Mouse (Mus musculus): Measurements from ENCODE around the gene Oxld1. TPM values are rescaled to one million over a fixed set of nuclear protein-coding genes. Genes with fewer than 3 reads are reported as not detected.

The Oxld1 gene
- polyA plus RNA-seq, 1 experiment from 2014 or later: 10.6 TPM

DNA sequence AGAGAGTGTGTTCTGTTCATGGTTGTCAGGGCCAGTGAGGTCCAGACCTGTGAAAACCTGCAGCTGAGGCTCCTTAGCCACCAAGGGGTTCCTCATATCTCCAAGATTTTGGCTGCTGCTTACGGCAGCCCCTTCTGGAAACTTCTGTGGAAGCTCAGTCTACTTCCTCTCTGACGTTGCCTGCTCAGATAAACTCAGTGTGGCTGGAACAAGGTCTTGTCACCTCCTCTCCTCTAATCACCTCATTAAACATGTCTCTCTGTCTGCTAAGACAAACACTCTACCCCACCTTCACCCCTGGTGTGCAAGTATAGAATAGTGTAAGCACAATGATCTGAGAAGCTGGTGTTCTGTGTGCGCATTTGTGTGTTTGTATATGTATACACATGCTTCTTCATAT is 12.4 kb downstream of the Oxld1 start:
- H3K4me1 ChIP-seq (replicated peaks): no peaks in the 10 kb centered on the region
- no peak overlapping the region for H3K4me3 ChIP-seq (replicated peaks)
- no peak overlapping the region for H3K27ac ChIP-seq
- no peaks in the 10 kb centered on the region for H3K9me3 ChIP-seq
- no peaks in the 10 kb centered on the region for H3K27me3 ChIP-seq
- 0 out of 2 replicates have a peak overlapping the region, but pooled peaks have one; percentile 4 for H3K9ac ChIP-seq (replicated peaks)
- no peak overlapping the region for H3K4me2 ChIP-seq (replicated peaks)
- WGBS: 92% methylated on average over 3 of the region's 3 CpGs
- ATAC-seq: no peak
- H3K36me3 ChIP-seq: no peaks in the 10 kb centered on the region

DNA sequence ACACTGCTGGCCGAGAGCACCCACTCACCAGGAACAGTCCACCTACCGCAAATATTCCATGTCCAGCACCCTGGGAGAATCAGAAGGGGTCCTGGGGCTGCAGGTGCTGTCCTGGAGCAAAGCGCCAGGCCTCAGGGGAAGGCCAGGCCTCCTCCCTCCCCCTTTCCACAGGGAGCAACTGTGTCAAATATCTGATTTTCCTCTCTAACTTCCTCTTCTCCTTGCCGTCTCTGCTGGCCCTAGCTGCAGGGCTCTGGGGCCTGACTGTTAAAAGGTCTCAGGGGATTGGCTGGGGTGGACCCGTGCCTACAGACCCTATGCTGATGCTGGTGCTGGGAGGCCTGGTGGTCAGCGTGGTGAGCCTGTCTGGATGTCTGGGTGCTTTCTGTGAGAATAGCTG is 13.8 kb downstream of the Oxld1 start:
- Histone ChIP-seq H3K9ac (replicated peaks) (no peak overlapping the region), H3K4me2 (replicated peaks) (no peak overlapping the region), H3K27ac (no peak overlapping the region), H3K4me1 (replicated peaks) (no peaks in the 10 kb centered on the region), H3K4me3 (replicated peaks) (no peak overlapping the region), H3K36me3 (no peaks in the 10 kb centered on the region), H3K9me3 (no peaks in the 10 kb centered on the region), H3K27me3 (no peaks in the 10 kb centered on the region)
- WGBS: 69% methylated on average over 6 of the region's 6 CpGs
- no peak for ATAC-seq

DNA sequence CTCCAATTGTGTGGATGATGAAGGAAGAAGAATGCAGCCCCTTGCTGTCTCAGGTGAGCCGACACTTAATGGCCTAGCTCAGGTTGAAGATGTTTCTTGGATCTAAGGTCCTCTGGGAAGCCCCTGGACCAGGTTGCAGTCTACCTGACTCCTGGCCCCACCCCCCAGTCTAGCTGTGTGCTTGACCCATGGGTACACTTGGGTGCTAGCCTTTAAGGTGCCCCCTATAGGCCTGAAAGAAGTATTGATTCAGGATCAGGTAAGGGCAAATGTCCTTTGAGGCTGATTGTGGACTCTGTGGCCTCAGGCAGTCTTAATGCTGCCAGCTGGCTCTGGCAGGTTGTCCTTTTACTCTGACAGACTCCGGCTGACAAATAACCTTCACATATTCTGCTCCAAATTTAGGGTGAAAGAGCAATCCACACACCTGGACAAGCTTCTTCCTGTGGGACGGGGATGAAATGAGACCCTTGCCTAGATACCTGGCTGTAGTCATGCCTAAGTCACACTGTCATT is 15.0 kb downstream of the Oxld1 start:
- Histone ChIP-seq H3K27ac (no peak overlapping the region), H3K9me3 (no peaks in the 10 kb centered on the region), H3K4me3 (replicated peaks) (no peak overlapping the region), H3K9ac (replicated peaks) (no peak overlapping the region), H3K27me3 (no peaks in the 10 kb centered on the region), H3K4me2 (replicated peaks) (no peak overlapping the region), H3K36me3 (no peaks in the 10 kb centered on the region), H3K4me1 (replicated peaks) (no peaks in the 10 kb centered on the region)
- ATAC-seq: no peak
- 86% methylated on average over 3 of the region's 3 CpGs for WGBS

DNA sequence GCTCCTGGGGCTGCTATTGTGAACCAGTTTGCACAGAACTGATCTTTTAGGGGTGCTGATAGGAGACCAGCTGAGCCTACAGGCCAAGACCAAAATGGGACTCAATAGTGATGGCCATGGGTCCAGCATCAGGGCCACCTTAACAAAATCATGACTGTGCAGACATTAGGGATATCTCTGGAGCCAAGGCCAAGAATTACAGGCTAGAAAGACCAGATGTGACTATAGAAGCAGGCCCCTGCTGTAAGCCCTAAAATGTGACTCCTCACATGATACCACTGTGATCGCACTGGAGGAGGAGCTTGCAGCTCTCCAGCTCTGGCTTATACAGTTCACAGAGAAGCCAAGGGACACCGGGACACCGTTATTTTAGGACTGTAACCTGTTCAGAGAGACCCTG is 15.5 kb downstream of the Oxld1 start, which contains the start of gene Tspan10:
Gene Tspan10, plus strand, starts transcription at position 301 of the 400 bp plus-strand sequence.
- Histone ChIP-seq H3K4me1 (replicated peaks) (no peaks in the 10 kb centered on the region), H3K36me3 (no peaks in the 10 kb centered on the region), H3K9ac (replicated peaks) (no peak within 1 kb of the TSS), H3K9me3 (no peaks in the 10 kb centered on the region), H3K4me2 (replicated peaks) (no peak within 1 kb of the TSS), H3K27ac (no peak within 1 kb of the TSS), H3K27me3 (no peaks in the 10 kb centered on the region), H3K4me3 (replicated peaks) (no peak within 1 kb of the TSS)
- ATAC-seq: no peak
- 90% methylated on average over 3 of the region's 3 CpGs for WGBS

DNA sequence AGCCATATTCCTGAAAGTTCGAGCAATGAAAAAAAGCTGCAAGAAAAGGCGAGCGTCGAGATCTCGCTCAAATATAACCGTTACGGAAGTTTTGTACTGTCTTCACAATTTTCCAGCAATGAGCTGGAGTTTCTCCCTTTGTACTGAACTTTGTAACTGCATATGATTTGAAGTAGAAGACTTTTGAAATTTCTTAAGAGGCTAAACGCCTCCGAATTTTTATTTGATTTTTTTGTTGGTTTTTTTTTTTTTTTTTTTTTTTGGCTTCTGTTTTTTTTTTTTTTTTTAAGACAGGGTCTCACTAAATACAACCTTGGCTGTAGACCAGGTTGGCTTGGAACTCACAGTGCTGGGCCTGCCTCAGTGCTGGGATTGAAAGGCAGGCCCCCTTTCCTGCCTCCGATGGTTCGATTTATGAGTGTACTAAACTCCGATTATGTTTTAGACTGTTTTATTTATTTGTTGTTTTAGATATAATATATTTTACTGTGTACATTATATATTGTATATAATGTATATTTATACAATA is 19.9 kb downstream of the Oxld1 start:
- H3K4me2 ChIP-seq (replicated peaks): peak overlapping the region; percentile 80
- peak overlapping the region; percentile 96 for H3K4me3 ChIP-seq (replicated peaks)
- peaks cover 20% of the 10 kb centered on the region for H3K36me3 ChIP-seq
- no peaks in the 10 kb centered on the region for H3K27me3 ChIP-seq
- no peak for ATAC-seq
- WGBS: 30% methylated on average over 12 of the region's 12 CpGs
- no peaks in the 10 kb centered on the region for H3K9me3 ChIP-seq
- peak overlapping the region; percentile 99 for H3K9ac ChIP-seq (replicated peaks)
- H3K27ac ChIP-seq: peak overlapping the region; percentile 85; the same call in 1 of the 2 replicates
- peaks cover 13% of the 10 kb centered on the region for H3K4me1 ChIP-seq (replicated peaks)

DNA sequence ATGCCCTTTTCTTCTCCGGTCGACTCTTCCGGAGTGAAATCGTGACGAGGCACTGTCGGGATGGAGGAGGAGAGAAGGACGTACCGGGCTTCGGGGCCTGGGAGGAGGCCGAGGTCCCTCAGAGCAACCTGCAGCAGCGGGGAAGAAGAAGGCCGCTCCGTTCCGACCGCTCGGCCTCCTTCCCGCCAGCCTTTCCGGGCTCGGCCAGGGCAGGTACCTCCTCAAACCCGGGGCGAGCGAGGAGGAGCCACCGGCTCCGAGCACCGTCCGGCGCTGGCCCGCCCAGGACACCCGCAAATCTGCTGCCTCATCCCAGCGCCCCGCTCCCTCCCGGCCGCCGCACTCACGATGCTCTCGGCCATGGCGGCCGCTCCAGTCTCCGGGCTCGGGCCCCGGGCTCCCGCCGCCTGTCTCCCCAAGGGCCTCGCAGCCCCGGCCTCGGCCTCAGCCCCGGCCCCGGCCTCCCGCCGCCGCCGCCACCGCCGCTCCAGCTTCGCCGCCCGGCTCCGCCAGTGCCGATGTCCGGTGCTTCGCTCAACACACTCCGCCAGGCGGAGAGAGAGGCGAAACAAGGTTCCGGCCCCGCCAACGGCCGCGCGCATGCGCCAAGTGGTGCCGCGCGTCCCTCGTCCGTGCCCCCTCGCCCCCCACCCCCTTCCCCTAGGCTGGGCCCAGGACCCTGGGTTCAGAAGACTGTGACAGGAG is 20.6 kb downstream of the Oxld1 start, which contains the start of gene Nploc4:
Gene Nploc4, minus strand, starts transcription at position 557 of the 705 bp plus-strand sequence.
- Histone ChIP-seq H3K4me1 (replicated peaks) (peaks cover 13% of the 10 kb centered on the region), H3K36me3 (peaks cover 26% of the 10 kb centered on the region), H3K27me3 (no peaks in the 10 kb centered on the region), H3K4me3 (replicated peaks) (peak within 1 kb of the TSS; percentile 96), H3K4me2 (replicated peaks) (peak within 1 kb of the TSS; percentile 80), H3K27ac (peak within 1 kb of the TSS; percentile 85), H3K9me3 (no peaks in the 10 kb centered on the region), H3K9ac (replicated peaks) (peak within 1 kb of the TSS; percentile 99)
- peak; percentile 88 for ATAC-seq
- under 1% methylated on average over 71 of the region's 77 CpGs for WGBS

DNA sequence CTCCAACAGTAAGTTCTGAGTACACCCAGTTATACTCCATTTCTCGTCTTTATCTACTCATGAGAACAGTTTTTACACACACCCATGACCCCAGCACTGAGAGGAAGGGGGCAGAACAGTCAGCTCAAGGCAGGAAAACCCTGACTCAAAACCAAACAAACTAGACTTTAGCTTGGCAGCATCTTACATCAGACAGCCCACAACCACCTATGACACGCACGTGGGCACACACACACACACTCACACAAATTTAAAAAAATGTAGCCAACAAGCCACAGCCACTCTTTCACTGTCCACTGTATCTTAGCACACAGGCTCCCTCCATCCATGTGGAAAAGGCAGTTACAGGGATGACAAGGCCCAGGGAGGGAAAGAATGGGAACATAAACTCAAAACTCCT is 31.1 kb downstream of the Oxld1 start:
- 91% methylated on average over 3 of the region's 3 CpGs for WGBS
- H3K27me3 ChIP-seq: no peaks in the 10 kb centered on the region
- H3K36me3 ChIP-seq: peaks cover 77% of the 10 kb centered on the region
- no peak overlapping the region for H3K27ac ChIP-seq
- H3K4me3 ChIP-seq (replicated peaks): no peak overlapping the region
- H3K9me3 ChIP-seq: no peaks in the 10 kb centered on the region
- no peak overlapping the region for H3K4me2 ChIP-seq (replicated peaks)
- no peak for ATAC-seq
- H3K4me1 ChIP-seq (replicated peaks): no peaks in the 10 kb centered on the region
- H3K9ac ChIP-seq (replicated peaks): no peak overlapping the region

DNA sequence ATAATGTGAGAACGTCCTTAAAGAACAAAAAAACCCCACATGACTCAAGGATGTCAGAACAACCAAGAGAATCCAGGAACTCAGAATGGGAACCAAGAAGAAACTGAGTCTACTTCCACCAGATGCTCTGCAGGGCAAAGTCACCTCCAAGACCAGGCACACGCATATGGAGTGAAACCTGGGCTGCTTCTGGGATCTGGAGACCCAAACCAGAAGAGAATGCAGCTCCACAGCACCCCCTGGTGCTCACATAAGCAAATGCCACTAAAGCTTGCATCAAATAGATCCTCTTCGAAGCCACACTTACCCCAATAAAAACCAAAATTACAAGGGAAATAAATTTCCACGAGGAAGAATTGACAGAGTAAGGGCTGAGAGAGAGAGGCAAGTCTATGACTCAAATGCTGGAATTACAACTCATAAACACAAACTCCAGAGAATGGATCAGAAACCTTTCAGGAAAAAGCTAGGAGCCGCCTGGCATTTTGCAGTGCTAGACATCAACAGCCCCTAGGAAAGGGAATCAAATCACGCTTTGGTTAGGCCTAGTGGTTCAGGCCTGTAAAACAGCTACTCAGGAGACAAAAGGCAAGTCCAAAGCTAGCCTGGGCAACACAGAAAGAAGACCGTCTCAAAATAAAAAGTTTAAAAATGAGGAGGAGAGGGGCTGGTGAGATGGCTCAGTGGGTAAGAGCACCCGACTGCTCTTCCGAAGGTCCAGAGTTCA is 34.1 kb downstream of the Oxld1 start:
- Histone ChIP-seq H3K9me3 (no peaks in the 10 kb centered on the region), H3K36me3 (peaks cover 82% of the 10 kb centered on the region), H3K4me3 (replicated peaks) (no peak overlapping the region), H3K4me1 (replicated peaks) (no peaks in the 10 kb centered on the region), H3K27me3 (no peaks in the 10 kb centered on the region), H3K9ac (replicated peaks) (no peak overlapping the region), H3K4me2 (replicated peaks) (no peak overlapping the region), H3K27ac (no peak overlapping the region)
- 76% methylated on average over 9 of the region's 9 CpGs for WGBS
- no peak for ATAC-seq

DNA sequence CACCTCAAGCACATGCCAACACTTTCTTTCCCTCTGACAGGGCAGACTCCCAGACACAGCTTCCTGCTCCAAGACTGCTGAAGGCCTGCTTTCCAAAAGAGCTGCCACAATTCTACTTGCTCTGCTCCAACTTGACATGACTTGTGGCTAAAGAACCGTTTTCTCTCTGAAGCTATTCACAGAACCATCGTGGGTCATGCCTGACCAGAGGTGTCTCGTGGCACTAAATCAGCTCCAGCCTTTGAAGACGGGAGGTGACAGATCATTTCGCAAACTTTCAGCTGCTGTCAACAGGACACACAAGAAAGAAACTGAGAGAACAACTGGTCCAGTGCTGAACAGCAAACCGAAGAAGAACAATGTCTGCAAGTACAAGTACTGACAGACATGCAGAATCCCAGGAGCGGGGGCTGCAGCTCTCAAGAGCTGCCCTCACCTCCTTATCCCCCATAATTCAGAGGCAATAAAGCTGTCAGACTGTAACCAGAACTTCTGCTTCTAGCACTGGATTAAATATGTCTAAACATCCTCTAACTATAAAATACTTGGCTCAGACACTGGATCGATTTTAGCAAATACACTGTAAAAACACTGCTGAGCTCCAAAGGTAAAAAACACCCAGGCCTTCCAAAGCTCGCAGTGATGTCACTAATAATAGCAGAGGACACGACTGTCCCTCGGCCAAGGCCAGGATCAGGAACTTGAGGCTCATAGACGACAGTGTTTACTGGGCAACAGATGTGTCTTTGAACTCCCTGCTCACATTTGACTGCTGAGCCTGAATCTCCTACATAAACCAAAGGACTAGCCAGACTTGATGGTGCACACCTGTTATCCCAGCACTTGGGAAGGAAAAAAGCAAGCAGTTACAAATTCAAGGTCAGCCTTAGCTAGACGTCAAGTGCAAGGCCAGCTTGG is 35.0 kb downstream of the Oxld1 start:
- no peak overlapping the region for H3K4me2 ChIP-seq (replicated peaks)
- no peaks in the 10 kb centered on the region for H3K9me3 ChIP-seq
- H3K27ac ChIP-seq: no peak overlapping the region
- no peak overlapping the region for H3K9ac ChIP-seq (replicated peaks)
- no peaks in the 10 kb centered on the region for H3K27me3 ChIP-seq
- no peaks in the 10 kb centered on the region for H3K4me1 ChIP-seq (replicated peaks)
- peaks cover 84% of the 10 kb centered on the region for H3K36me3 ChIP-seq
- ATAC-seq: no peak
- 94% methylated on average over 13 of the region's 13 CpGs for WGBS
- H3K4me3 ChIP-seq (replicated peaks): no peak overlapping the region

DNA sequence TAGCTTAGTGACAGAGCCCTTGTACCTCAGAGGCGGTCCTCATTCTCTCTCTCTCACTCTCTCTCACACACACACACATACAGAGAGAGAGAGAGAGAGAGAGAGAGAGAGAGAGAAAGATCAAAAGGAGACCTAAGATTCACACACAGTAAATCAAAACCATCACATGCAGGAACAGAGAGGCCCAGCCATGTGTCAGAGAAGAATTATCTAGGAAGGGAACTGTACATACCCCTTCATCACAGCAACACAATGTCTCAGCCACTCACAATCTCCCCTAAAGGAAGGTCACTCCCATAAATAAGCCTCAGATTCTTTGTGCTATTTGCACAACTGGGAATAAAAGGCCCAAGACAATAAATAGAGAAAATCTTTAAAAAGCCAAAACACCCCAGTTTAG is 39.3 kb downstream of the Oxld1 start:
- peaks cover 88% of the 10 kb centered on the region for H3K36me3 ChIP-seq
- WGBS: 90% methylated on average over 1 of the region's 1 CpGs

DNA sequence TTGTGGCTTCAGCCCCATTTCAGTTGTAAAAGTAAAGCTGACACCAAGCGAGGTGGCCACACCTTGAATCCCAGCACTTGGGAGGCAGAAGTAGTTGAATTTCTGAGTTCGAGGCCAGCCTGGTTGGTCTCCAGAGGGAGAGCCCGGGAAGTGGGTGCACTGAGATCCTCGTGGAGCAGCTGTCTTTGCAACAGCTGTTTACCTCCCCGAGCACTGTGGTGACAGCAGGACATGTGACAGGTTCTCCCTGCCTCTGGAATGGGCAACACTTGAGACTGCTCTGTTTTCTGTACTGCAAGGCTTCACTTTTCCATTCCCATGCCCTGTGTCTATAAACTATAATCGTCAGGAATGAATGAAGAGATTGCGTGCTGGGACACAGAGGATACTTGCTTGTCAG is 40.0 kb downstream of the Oxld1 start:
- H3K4me1 ChIP-seq (replicated peaks): no peaks in the 10 kb centered on the region
- H3K27ac ChIP-seq: no peak overlapping the region
- WGBS: 89% methylated on average over 7 of the region's 7 CpGs
- no peak overlapping the region for H3K4me2 ChIP-seq (replicated peaks)
- H3K9ac ChIP-seq (replicated peaks): no peak overlapping the region
- no peak for ATAC-seq
- H3K27me3 ChIP-seq: no peaks in the 10 kb centered on the region
- no peak overlapping the region for H3K4me3 ChIP-seq (replicated peaks)
- H3K9me3 ChIP-seq: no peaks in the 10 kb centered on the region
- peaks cover 88% of the 10 kb centered on the region for H3K36me3 ChIP-seq

More for the DNA sequence above, 39.3 kb downstream of the Oxld1 start:
- Histone ChIP-seq H3K4me2 (replicated peaks) (no peak overlapping the region), H3K4me3 (replicated peaks) (no peak overlapping the region), H3K27me3 (no peaks in the 10 kb centered on the region), H3K4me1 (replicated peaks) (no peaks in the 10 kb centered on the region), H3K27ac (no peak overlapping the region), H3K9me3 (no peaks in the 10 kb centered on the region), H3K9ac (replicated peaks) (no peak overlapping the region)
- no peak for ATAC-seq

All from midbrain, embryonic 13.5 days (tissue).